Mouse (Mus musculus) CD4-positive helper T cell, adult 2 months (primary cell): ENCODE data around the gene Fsip1.
A peak's percentile ranks its signal among the peaks of the same experiment; 100 is the strongest.

Source experiments
- DNase-seq: peaks from one replicate; pipeline ENCODE4 v3.0.0-alpha.2; 2012; ENCODE audit warnings: low read depth, missing footprints, low spot score

Gene Fsip1

DNA sequence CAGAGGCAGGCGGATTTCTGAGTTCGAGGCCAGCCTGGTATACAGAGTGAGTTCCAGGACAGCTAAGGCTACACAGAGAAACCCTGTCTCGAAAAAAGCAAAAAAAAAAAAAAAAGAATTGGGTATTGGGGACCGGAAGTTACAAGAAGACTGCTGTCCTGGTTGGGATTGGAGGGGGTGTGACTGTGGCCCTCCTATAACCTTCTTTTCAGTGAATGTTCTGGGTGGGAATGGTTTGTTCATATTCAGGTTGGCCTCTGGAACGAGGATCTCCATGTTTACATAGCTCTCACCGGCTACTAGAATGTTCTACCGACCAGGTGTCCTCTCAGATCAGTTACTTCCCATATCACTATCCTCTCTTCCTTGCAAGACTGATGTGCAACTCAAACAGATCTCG lies 328 bp upstream of the Fsip1 start:
- DNase-seq: peak; percentile 8

GRCm38 (mm10) chr2:118254516-118254915 lies 2.2 kb downstream of the Fsip1 start:
- DNase-seq: no peak

DNA sequence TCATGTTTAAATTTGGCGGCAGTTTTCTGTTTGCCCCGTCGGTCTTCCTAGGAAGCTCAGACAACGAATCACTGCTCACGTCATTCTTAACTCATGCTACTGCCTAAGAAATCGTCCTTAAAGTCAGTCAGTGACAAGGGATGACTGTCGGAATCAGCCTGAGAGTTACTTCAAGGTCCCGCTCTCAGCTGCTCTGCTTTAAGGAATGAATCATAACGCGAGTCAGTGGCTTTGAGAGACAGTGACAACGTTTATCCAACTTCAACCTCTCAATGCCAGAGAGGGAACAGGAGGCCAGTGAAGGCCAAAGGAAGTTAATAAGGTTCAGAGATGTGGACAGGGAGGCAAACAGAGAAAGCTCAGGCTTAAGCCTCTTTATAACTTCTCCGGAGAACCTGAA lies 7.8 kb downstream of the Fsip1 start:
- DNase-seq: no peak

- DNase-seq: no peak
Observed at GRCm38 (mm10) chr2:118248016-118248415, 8.8 kb downstream of the Fsip1 start.

GRCm38 (mm10) chr2:118245914-118246313 lies 10.9 kb downstream of the Fsip1 start:
- DNase-seq: peak; percentile 58

DNA sequence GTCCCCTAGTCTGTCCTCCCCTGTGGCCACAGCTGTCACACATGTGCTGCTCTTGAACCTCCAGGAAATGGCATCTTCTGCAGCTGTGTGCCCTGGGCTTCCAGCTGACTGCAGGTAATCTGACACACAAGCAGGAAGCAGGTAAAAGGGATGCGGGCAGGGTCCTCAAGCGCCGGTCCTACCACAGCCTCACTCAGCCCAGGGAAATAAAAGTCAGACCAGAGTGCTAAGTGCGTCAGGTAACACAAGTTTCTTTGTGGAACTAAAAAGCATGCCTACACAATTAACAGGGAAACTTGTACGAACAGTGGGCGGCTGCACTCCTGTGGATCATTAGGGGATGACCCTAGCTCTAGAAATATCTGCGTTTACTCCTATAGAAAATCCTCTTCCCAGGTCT lies 20.6 kb downstream of the Fsip1 start:
- no peak for DNase-seq

DNA sequence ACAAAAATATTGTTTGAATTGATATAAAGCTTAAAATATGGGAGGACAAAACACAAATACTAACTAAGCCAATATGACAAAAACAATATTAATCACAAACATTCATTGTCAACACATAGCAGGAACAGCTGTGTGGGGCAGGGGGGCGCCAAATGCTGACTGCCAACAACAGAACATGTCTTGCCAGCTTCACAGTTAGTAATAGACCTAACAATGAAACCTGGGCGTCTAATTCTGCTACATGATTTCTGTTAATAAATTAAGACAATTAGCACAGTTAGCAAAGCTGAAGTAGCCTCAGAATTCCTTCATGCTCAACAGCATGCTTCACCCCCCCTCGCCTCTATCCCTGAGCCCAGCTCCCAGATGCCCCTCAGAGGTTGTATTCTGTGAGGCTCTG lies 21.2 kb downstream of the Fsip1 start:
- DNase-seq: no peak

- no peak for DNase-seq
Observed at GRCm38 (mm10) chr2:118230544-118230943, 26.2 kb downstream of the Fsip1 start.

- no peak for DNase-seq
Observed at GRCm38 (mm10) chr2:118228486-118229079, 28.2 kb downstream of the Fsip1 start.

DNA sequence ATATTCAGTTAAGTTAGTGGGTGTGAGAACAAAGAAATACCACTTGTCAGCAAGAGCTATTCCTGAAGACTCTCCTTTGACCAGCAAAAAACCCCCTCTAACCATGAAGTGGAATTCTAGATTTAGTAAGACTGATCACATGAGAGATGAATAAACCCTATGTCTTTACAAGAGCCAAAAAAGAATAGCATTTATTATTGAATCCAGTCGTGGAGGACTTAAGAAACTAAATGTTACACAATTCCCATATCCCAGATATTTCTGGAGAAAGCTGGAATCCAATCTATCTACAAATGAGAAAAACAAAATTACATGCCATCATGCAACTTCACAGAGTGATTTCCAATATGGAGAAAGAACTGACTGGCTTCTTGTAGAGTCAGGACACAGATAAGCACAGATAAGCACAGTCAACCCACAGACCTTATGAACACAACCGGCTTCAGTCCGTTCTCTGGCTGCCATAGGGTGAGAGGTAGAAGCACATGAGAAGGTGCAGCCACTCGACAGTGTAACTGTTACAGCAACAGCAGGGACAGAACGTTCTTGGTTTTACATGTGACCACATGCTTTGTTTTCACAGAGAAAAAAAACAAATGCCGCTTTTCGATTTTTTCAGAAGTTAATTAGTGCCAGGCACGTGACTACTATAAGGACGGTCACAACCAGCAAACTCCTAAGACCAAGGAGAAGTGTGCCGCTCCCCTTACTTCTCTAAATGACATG lies 31.3 kb downstream of the Fsip1 start:
- no peak for DNase-seq

DNA sequence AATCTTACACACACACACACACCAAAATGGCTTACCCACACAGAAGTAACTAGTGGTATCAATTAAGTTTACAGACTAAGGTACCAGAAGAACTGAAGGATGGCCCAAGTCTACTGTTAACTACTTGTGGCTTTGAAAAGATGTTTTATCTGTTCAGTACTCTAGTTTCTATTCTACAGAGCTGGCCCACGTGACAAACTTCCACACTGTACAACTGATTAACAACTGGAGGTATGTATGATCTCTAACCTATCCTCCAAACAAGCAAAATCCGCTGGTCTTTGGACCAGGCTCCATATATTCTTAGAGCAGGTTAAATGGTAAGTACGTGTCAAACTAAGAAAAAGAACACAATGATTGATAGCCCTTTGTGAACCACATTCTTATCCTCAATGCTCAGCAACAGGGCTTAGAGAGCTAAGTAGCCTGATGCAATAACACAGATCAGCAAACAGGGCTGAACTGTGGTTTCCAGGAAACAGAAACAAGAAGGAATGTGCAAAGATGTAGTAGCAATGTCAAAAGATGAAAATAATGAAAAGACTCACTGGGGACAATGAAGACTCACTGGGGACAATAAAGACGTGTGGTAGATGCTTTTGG lies 38.7 kb downstream of the Fsip1 start:
- no peak for DNase-seq

DNA sequence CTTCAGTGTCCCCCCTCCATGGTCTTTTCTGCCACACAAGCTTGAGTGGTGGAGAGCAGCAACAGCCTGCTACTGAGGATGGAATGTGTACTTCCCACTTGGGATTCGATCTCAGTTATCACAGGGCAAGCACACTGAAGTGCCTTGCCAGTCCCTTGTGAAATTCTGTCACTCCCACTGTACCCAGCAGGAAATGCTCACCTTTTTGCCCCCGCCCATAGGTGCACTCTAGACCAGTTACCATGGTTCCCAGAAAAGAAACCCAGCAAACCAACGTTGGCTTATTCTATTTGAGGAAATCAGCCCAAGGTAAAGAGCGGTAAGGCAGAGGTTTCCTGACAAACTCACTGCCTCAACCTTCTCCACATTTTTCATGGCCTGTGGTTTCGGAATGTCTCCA lies 47.1 kb downstream of the Fsip1 start:
- DNase-seq: no peak

- DNase-seq: no peak
Observed at GRCm38 (mm10) chr2:118208651-118209050, 48.1 kb downstream of the Fsip1 start.

DNA sequence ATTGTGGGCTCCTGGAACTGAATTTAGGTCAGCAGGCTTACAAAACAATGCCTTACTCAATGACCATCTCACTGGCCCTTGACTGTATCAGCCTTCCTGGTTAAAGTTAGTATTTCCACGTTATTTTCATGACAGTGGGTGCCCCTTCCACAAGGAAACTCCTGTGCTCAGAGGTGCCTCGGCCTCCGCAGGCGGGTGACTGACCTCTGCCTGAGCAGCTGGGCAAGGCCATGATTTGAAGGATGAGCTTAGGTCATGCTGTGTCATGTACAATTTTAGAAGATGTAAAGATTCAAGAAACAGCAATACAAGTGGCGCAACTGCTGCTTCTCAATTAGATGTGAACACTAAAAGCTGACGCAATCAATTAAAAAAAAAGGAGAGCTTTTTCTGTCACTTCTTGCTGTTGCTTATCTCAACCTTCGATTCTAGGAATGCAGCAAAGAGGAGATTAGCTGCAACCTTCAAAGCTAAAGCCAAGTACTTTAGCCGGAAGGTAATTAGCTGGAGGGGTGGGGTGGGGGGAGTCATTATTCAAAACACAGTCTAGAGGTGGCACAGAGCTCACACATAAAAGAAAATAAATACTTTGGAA lies 50.7 kb downstream of the Fsip1 start:
- DNase-seq: no peak

DNA sequence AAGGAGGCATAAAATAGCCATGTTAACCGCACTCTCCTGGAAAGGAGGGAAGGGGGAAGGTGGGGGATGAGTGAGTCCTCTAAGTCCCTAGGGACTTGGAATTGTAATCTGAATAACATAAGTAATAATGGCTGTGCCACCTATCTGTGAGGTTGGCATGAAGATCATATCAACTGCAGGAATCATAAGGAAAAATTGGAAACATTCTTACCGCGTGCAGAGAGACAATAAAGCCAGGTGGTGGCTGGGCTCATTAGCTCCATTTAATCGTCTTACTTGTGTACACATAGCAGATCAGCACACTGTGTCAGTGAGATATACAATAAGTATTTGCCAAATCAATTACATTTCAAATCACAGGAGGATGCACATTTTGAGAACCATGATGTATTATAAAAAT lies 52.1 kb downstream of the Fsip1 start:
- DNase-seq: no peak

DNA sequence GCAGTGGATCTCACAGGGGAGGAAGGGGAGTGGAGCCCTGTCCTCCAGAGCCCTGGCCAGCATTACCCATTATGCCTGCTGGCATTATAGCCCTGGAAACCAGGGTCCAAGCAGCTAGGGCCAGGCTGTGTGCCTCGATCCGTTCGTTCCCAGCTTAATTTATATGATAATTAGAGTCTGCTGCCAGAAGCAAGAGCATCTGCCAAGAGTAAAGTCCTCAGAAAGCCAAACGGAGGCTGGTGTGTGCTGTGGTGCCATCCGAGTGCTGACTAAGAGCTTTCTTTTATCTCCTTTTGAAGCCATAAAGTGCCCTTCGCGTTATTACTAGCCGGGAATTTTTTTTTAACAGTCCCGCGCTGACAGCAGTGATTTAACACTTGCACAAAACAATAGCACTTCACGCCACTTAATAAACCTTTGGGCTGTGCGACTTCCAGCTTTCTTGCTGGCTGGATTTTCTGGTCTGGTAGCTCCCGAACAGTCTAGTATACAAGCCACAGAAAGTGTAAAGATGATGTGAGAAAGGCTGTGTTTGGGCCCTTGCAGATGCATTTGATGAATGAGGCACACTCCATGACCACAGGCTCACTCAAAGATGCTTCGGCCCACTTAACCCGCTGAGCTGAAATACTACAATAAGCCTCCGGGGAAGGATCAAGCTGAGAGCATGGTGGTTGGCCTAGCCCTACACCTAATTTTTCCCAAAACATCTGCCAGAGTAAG lies 52.9 kb downstream of the Fsip1 start:
- no peak for DNase-seq

- no peak for DNase-seq
Observed at GRCm38 (mm10) chr2:118202934-118203333, 53.8 kb downstream of the Fsip1 start.

- no peak for DNase-seq
Observed at GRCm38 (mm10) chr2:118201983-118202382, 54.8 kb downstream of the Fsip1 start.

DNA sequence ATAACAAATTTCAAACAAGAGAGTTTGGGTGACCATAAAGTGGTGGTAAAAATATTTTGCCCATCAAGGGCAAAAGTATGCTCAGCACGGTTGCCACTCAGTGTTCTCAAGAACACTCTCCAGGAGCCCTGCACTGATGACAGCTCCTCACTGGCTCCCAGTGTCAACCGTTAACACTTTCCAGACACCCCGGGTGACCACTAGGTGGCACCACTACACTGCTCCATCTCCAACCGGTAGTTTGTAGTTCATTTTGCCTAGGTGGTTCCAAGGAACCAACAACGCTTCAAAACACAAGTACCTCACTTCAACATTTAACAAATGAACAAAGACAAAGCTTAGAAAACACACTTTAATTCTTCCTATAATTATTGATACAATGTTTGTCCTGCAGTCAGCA lies 56.9 kb downstream of the Fsip1 start:
- peak; percentile 58 for DNase-seq

GRCm38 (mm10) chr2:118196966-118197365 lies 59.8 kb downstream of the Fsip1 start:
- DNase-seq: no peak

- DNase-seq: no peak
Observed at GRCm38 (mm10) chr2:118182136-118182535, 74.6 kb downstream of the Fsip1 start.
